Mouse (Mus musculus): ENCODE data around the gene Smpd2.

GRCm38 (mm10) chr10:41485778-41486177 is 4.4 kb downstream of the Smpd2 start:
- TF ChIP-seq CTCF (IDR thresholded peaks at IDR 0.05; ENCODE audit: low read depth, low read length) (no peak), GATA1 (IDR thresholded peaks at IDR 0.05; ENCODE audit: borderline replicate concordance, low read length) (no peak), POLR2AphosphoS5 (IDR thresholded peaks at IDR 0.05; ENCODE audit: insufficient replicate concordance, low read depth, low read length) (no peak), TAL1 (conservative IDR thresholded peaks at IDR 0.05; ENCODE audit: low read depth, low read length) (no peak)
